Mouse (Mus musculus) embryonic facial prominence, embryonic 13.5 days (tissue): ENCODE measurements around the gene Igfbp4. TPM values are rescaled to one million over a fixed set of nuclear protein-coding genes. Genes with fewer than 3 reads are reported as not detected.

Experiments
- ATAC-seq: fragments of 200-750 bp; cut with Nextera tagmentation; 2 replicates; pipeline ENCODE4 v1.8.0; 2017; ENCODE audit warnings: low read depth; ENCODE audit not compliant: insufficient number of reproducible peaks, insufficient read depth, low FRiP score, low TSS enrichment
- H3K27ac ChIP-seq: fragments of 300-500 bp; sonication (generic); 2 replicates; pipeline ENCODE4 v1.5.1; 2015; ENCODE audit warnings: moderate library complexity, mild to moderate bottlenecking, inconsistent platforms
- H3K27me3 ChIP-seq: fragments of 300-500 bp; sonication (generic); 2 replicates; pipeline ENCODE4 v1.6.1; 2015; ENCODE audit warnings: mild to moderate bottlenecking, inconsistent platforms
- H3K36me3 ChIP-seq: fragments of 300-500 bp; sonication (generic); 2 replicates; pipeline ENCODE4 v1.6.1; 2015; ENCODE audit warnings: mild to moderate bottlenecking, inconsistent platforms
- H3K4me1 ChIP-seq: fragments of 300-500 bp; sonication (generic); 2 replicates; pipeline ENCODE4 v1.6.1; 2015; ENCODE audit warnings: inconsistent platforms
- H3K4me2 ChIP-seq: fragments of 300-500 bp; sonication (generic); 2 replicates; pipeline ENCODE4 v1.6.1; 2015; ENCODE audit warnings: moderate library complexity, mild to moderate bottlenecking, inconsistent platforms
- H3K4me3 ChIP-seq: fragments of 300-500 bp; sonication (generic); 2 replicates; pipeline ENCODE4 v1.5.1; 2015; ENCODE audit warnings: mild to moderate bottlenecking, inconsistent platforms
- H3K9ac ChIP-seq: fragments of 300-500 bp; sonication (generic); 2 replicates; pipeline ENCODE4 v1.6.1; 2015; ENCODE audit warnings: mild to moderate bottlenecking, inconsistent platforms
- H3K9me3 ChIP-seq: fragments of 300-500 bp; sonication (generic); 2 replicates; pipeline ENCODE4 v1.6.1; 2016; ENCODE audit warnings: inconsistent platforms
- WGBS: fragments of 180-500 bp; shearing (Covaris S2); methylation state at CpG from one replicate; pipeline ENCODE4 v1.1.7; 2015; ENCODE audit warnings: mixed read lengths; 5-methylcytosine and 5-hydroxymethylcytosine counted together
- polyA plus RNA-seq: library from polyadenylated mRNA; unstranded; fragments of >200 nt; fragmentation: Nextera tagmentation; extraction: Ambion mirVana; gene quantifications from 2 replicates; pipeline ENCODE4 v1.2.1, GENCODE M21; 2015

The Igfbp4 gene
- polyA plus RNA-seq, 1 experiment from 2014 or later: 1,158 TPM

- Histone ChIP-seq H3K27ac (peak overlapping the region; percentile 94), H3K9ac (peak overlapping the region; percentile 60; the same call in 1 of the 2 replicates), H3K4me3 (peak overlapping the region; percentile 38), H3K27me3 (no peaks in the 10 kb centered on the region), H3K4me1 (peaks cover 66% of the 10 kb centered on the region), H3K4me2 (peak overlapping the region; percentile 91), H3K36me3 (peaks cover 28% of the 10 kb centered on the region), H3K9me3 (no peaks in the 10 kb centered on the region)
- 58% methylated on average over 6 of the region's 6 CpGs for WGBS
- no peak for ATAC-seq
These were observed 2.6 kb downstream of the Igfbp4 start for GRCm38 (mm10) chr11:99043632-99044031.

GRCm38 (mm10) chr11:99044306-99044705 lies 3.3 kb downstream of the Igfbp4 start:
- peak overlapping the region; percentile 94 for H3K27ac ChIP-seq
- H3K9me3 ChIP-seq: no peaks in the 10 kb centered on the region
- H3K4me3 ChIP-seq: peak overlapping the region; percentile 38
- peak overlapping the region; percentile 60; the same call in 1 of the 2 replicates for H3K9ac ChIP-seq
- H3K36me3 ChIP-seq: peaks cover 34% of the 10 kb centered on the region
- 31% methylated on average over 5 of the region's 5 CpGs for WGBS
- no peaks in the 10 kb centered on the region for H3K27me3 ChIP-seq
- ATAC-seq: no peak
- peaks cover 72% of the 10 kb centered on the region for H3K4me1 ChIP-seq
- peak overlapping the region; percentile 91 for H3K4me2 ChIP-seq

- peaks cover 69% of the 10 kb centered on the region for H3K4me1 ChIP-seq
- peak overlapping the region; percentile 60 for H3K9ac ChIP-seq
- H3K4me2 ChIP-seq: peak overlapping the region; percentile 91
- H3K27ac ChIP-seq: peak overlapping the region; percentile 94
- peaks cover 43% of the 10 kb centered on the region for H3K36me3 ChIP-seq
- H3K27me3 ChIP-seq: no peaks in the 10 kb centered on the region
- WGBS: 65% methylated on average over 12 of the region's 12 CpGs
- peak overlapping the region; percentile 38 for H3K4me3 ChIP-seq
- no peaks in the 10 kb centered on the region for H3K9me3 ChIP-seq
- no peak for ATAC-seq
These were observed 4.3 kb downstream of the Igfbp4 start for GRCm38 (mm10) chr11:99045159-99045889.

GRCm38 (mm10) chr11:99047120-99047519 lies 6.1 kb downstream of the Igfbp4 start:
- Histone ChIP-seq H3K36me3 (peaks cover 61% of the 10 kb centered on the region), H3K27ac (peak overlapping the region; percentile 94), H3K9ac (peak overlapping the region; percentile 44; the same call in 1 of the 2 replicates), H3K27me3 (no peaks in the 10 kb centered on the region), H3K9me3 (no peaks in the 10 kb centered on the region), H3K4me3 (peak overlapping the region; percentile 38), H3K4me1 (peaks cover 65% of the 10 kb centered on the region), H3K4me2 (peak overlapping the region; percentile 91)
- 0 out of 2 replicates have a peak, but pooled peaks have one; percentile 71 for ATAC-seq
- WGBS: 17% methylated on average over 5 of the region's 5 CpGs

- Histone ChIP-seq H3K27me3 (no peaks in the 10 kb centered on the region), H3K4me1 (peaks cover 63% of the 10 kb centered on the region), H3K9ac (peak overlapping the region; percentile 44; the same call in 1 of the 2 replicates), H3K36me3 (peaks cover 67% of the 10 kb centered on the region), H3K27ac (peak overlapping the region; percentile 94), H3K9me3 (no peaks in the 10 kb centered on the region), H3K4me2 (peak overlapping the region; percentile 91), H3K4me3 (peak overlapping the region; percentile 38; the same call in 1 of the 2 replicates)
- WGBS: 44% methylated on average over 2 of the region's 2 CpGs
- peak; percentile 38; the same call in 1 of the 2 replicates for ATAC-seq
These were observed 6.6 kb downstream of the Igfbp4 start for GRCm38 (mm10) chr11:99047643-99048042.

GRCm38 (mm10) chr11:99055143-99055542 lies 14.1 kb downstream of the Igfbp4 start:
- Histone ChIP-seq H3K9me3 (peaks cover 6% of the 10 kb centered on the region; the same call in 1 of the 2 replicates), H3K4me2 (peak overlapping the region; percentile 9; the same call in 1 of the 2 replicates), H3K27me3 (no peaks in the 10 kb centered on the region), H3K36me3 (peaks cover 32% of the 10 kb centered on the region), H3K4me1 (peaks cover 30% of the 10 kb centered on the region), H3K4me3 (no peak overlapping the region), H3K27ac (peak overlapping the region; percentile 83), H3K9ac (no peak overlapping the region)
- 23% methylated on average over 4 of the region's 4 CpGs for WGBS
- no peak for ATAC-seq

GRCm38 (mm10) chr11:99055571-99056452 lies 14.8 kb downstream of the Igfbp4 start:
- Histone ChIP-seq H3K36me3 (peaks cover 26% of the 10 kb centered on the region), H3K4me1 (peaks cover 37% of the 10 kb centered on the region), H3K27ac (peak overlapping the region; percentile 83), H3K9me3 (peaks cover 6% of the 10 kb centered on the region; the same call in 1 of the 2 replicates), H3K4me2 (peak overlapping the region; percentile 9; the same call in 1 of the 2 replicates), H3K4me3 (no peak overlapping the region), H3K9ac (no peak overlapping the region), H3K27me3 (no peaks in the 10 kb centered on the region)
- WGBS: 3% methylated on average over 8 of the region's 8 CpGs
- peak; percentile 48; the same call in 1 of the 2 replicates for ATAC-seq

- no peak overlapping the region for H3K4me3 ChIP-seq
- H3K9ac ChIP-seq: no peak overlapping the region
- WGBS: 65% methylated on average over 3 of the region's 3 CpGs
- peaks cover 45% of the 10 kb centered on the region for H3K4me1 ChIP-seq
- ATAC-seq: no peak
- H3K27ac ChIP-seq: peak overlapping the region; percentile 48
- no peaks in the 10 kb centered on the region for H3K36me3 ChIP-seq
- no peak overlapping the region for H3K4me2 ChIP-seq
- no peaks in the 10 kb centered on the region for H3K27me3 ChIP-seq
- peaks cover 6% of the 10 kb centered on the region; the same call in 1 of the 2 replicates for H3K9me3 ChIP-seq
These were observed 19.4 kb downstream of the Igfbp4 start for GRCm38 (mm10) chr11:99060435-99060834.

GRCm38 (mm10) chr11:99062661-99063060 lies 21.6 kb downstream of the Igfbp4 start:
- Histone ChIP-seq H3K36me3 (no peaks in the 10 kb centered on the region), H3K9ac (no peak overlapping the region), H3K4me3 (no peak overlapping the region), H3K9me3 (peaks cover 6% of the 10 kb centered on the region; the same call in 1 of the 2 replicates), H3K27ac (no peak overlapping the region), H3K27me3 (no peaks in the 10 kb centered on the region), H3K4me2 (no peak overlapping the region), H3K4me1 (peaks cover 41% of the 10 kb centered on the region)
- 84% methylated on average over 7 of the region's 7 CpGs for WGBS
- no peak for ATAC-seq

GRCm38 (mm10) chr11:99063406-99064131 lies 22.5 kb downstream of the Igfbp4 start:
- no peaks in the 10 kb centered on the region for H3K27me3 ChIP-seq
- H3K4me2 ChIP-seq: no peak overlapping the region
- H3K4me3 ChIP-seq: no peak overlapping the region
- H3K9me3 ChIP-seq: peaks cover 6% of the 10 kb centered on the region; the same call in 1 of the 2 replicates
- H3K4me1 ChIP-seq: peaks cover 41% of the 10 kb centered on the region
- H3K27ac ChIP-seq: 0 out of 2 replicates have a peak overlapping the region, but pooled peaks have one; percentile 12
- H3K9ac ChIP-seq: no peak overlapping the region
- no peaks in the 10 kb centered on the region for H3K36me3 ChIP-seq
- no peak for ATAC-seq
- WGBS: 32% methylated on average over 8 of the region's 8 CpGs

GRCm38 (mm10) chr11:99065353-99065752 lies 24.3 kb downstream of the Igfbp4 start:
- no peak overlapping the region for H3K9ac ChIP-seq
- WGBS: 78% methylated on average over 3 of the region's 3 CpGs
- no peak overlapping the region for H3K4me3 ChIP-seq
- peaks cover 36% of the 10 kb centered on the region for H3K4me1 ChIP-seq
- no peak for ATAC-seq
- H3K27ac ChIP-seq: peak overlapping the region; percentile 57; the same call in 1 of the 2 replicates
- no peaks in the 10 kb centered on the region for H3K36me3 ChIP-seq
- H3K4me2 ChIP-seq: no peak overlapping the region
- H3K27me3 ChIP-seq: no peaks in the 10 kb centered on the region
- H3K9me3 ChIP-seq: no peaks in the 10 kb centered on the region
